Mouse (Mus musculus): ENCODE data around the gene Fermt1.

Gene Fermt1

DNA sequence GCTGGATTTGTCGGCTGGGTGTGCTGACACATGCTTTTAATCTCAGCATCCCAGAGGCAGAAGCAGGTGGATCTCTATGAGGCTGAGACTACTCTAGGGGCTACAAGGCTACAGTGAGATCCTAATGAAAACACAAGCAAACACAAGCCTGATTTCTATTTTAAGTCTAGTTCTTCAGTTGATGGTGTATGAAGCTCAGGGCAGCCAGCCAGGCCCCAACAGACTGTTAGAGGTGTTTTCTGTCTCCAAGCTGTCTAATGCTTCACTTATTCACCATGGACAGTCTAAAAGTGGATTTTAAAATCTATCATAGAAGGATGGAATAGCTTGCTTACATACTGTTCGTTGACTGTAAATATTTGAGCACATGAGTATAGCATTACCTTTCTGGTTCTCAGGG is 84.2 kb downstream of the Fermt1 start:
- no peak for DNase-seq (ENCODE audit: low spot score)

DNA sequence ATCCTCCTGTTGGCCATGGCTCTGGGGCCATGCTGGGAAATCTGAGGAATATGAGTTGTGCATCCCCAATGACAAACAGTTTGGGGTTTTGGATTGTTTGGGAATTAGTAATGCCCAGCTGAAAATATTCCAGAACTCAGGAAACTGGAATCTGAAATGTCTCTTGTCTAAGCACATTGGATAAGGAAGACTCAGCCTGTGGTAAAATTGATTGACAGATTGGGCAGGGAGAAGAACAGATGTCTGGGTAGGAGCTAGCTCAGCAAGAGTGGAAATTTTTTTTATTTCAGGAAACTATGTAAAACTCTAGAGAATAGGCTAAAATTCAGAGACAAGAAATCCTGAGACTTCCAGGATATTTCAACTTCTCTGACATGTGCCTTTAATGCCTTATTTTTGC is 85.3 kb downstream of the Fermt1 start:
- no peak for DNase-seq (ENCODE audit: low spot score)

DNA sequence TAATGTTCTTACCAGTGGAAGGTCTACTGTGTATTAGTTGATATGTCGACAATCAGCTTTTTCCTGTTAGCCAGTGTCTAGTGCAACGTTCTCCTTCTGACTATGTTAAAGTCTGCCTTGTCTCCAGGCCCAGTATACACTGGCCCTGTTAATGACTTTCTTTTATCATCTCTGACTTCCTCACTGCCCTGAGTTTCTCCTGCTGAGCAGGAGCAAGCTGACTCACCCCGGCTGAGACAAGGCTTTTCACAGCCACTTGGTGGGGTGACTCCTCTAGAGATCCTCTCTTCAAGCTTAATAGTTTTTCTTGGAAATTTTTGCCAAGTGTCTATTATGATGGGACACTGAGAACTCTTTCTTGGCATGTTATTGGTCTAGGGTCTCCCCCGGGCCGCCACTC is 89.4 kb downstream of the Fermt1 start:
- DNase-seq (ENCODE audit: low spot score), result no peak
